24 mouse cellular contexts compared by ENCODE assay signal in the genomic region with DNA sequence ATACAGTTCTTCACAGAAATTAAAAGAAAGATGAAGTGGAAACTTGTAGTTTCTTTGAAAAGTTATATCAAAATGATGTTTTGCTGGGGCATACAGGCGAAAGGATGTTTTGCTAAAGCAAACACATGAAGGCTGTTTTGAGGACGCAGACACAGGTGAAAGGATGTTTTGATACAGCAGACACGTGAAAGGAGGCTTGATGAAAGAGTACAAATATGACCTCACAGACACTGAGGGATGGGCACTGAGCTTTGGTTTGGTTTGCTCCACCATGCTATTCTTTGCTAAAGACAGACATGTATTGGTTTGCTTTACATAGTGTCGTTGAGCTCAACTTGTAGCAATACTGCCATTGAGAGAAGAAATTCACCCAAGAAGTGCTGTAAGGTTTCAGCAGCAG. TPM values are rescaled to one million over a fixed set of nuclear protein-coding genes. Genes with fewer than 3 reads are reported as not detected.
DNase-seq lines count a peak whose midpoint lies in the region; ATAC-seq and TF ChIP-seq lines count a peak whose summit lies in the region.
"Had no signal": no experiment of that assay in that cellular context is flagged by ENCODE, and none has a peak within 500 bp of the region (broad histone marks: within the 10 kb centered on the region; RNA-seq: fewer than 3 reads in every experiment).

No protein-coding gene starts in this region.

- no peak for TF ChIP-seq EP300 in heart, adult 2 months (IDR thresholded peaks at IDR 0.05; ENCODE audit: insufficient read depth, low read depth, low read length)

- no peak overlapping the region for H3K4me3 ChIP-seq in heart, adult 2 months
- no peak overlapping the region for H3K4me3 ChIP-seq in intestine, embryonic 15.5 days (replicated peaks)
- H3K4me3 ChIP-seq: embryonic facial prominence, embryonic 10.5 days; embryonic facial prominence, embryonic 12.5 days; forebrain, embryonic 13.5 days; forebrain, embryonic 15.5 days had no signal

- TF ChIP-seq CTCF in heart, adult 2 months (IDR thresholded peaks at IDR 0.05) = no peak

- TF ChIP-seq POLR2A in heart, adult 2 months (IDR thresholded peaks at IDR 0.05; ENCODE audit: insufficient read depth, low read depth, low read length) = no peak

- no peak for ATAC-seq in intestine, embryonic 15.5 days
- ATAC-seq: forebrain, embryonic 13.5 days; forebrain, embryonic 15.5 days; forebrain, postnatal 0 days; Patski had no signal

- H3K36me3 ChIP-seq in heart, adult 2 months (ENCODE audit: control insufficient read depth, insufficient read depth, low read length) = no peaks in the 10 kb centered on the region
- no peaks in the 10 kb centered on the region for H3K36me3 ChIP-seq in intestine, embryonic 15.5 days
- H3K36me3 ChIP-seq: embryonic facial prominence, embryonic 10.5 days; embryonic facial prominence, embryonic 12.5 days; forebrain, embryonic 15.5 days; G1E had no signal

- no peak overlapping the region for H3K9ac ChIP-seq in heart, adult 2 months (ENCODE audit: low read depth, low read length)
- no peak overlapping the region for H3K9ac ChIP-seq in intestine, embryonic 15.5 days
- H3K9ac ChIP-seq: embryonic facial prominence, embryonic 12.5 days; forebrain, embryonic 13.5 days; forebrain, embryonic 15.5 days; forebrain, postnatal 0 days had no signal

- H3K27me3 ChIP-seq in heart, adult 2 months (ENCODE audit: control insufficient read depth, insufficient read depth, low read length) = no peaks in the 10 kb centered on the region
- H3K27me3 ChIP-seq in intestine, embryonic 15.5 days (replicated peaks) = no peaks in the 10 kb centered on the region
- H3K27me3 ChIP-seq: CH12.LX; embryonic facial prominence, embryonic 12.5 days; forebrain, embryonic 13.5 days; forebrain, embryonic 15.5 days had no signal

- H3K9me3 ChIP-seq in intestine, embryonic 15.5 days = no peaks in the 10 kb centered on the region
- H3K9me3 ChIP-seq: embryonic facial prominence, embryonic 12.5 days; forebrain, embryonic 13.5 days; forebrain, embryonic 15.5 days had no signal

- WGBS in heart, adult 2 months = 86% methylated on average over 4 of the region's 4 CpGs
- WGBS in intestine, embryonic 15.5 days = 77% methylated on average over 4 of the region's 4 CpGs

- H3K4me1 ChIP-seq in heart, adult 2 months (ENCODE audit: control insufficient read depth, insufficient read depth, low read length) = no peaks in the 10 kb centered on the region
- no peaks in the 10 kb centered on the region for H3K4me1 ChIP-seq in intestine, embryonic 15.5 days (replicated peaks)
- H3K4me1 ChIP-seq: embryonic facial prominence, embryonic 10.5 days; embryonic facial prominence, embryonic 12.5 days; forebrain, embryonic 13.5 days; forebrain, embryonic 15.5 days had no signal

- intact Hi-C loops in heart, adult 2 months (cut with DNase I) = no loop called here

- no peak overlapping the region for H3K27ac ChIP-seq in heart, adult 2 months
- no peak overlapping the region for H3K27ac ChIP-seq in intestine, embryonic 15.5 days
- H3K27ac ChIP-seq: embryonic facial prominence, embryonic 10.5 days; embryonic facial prominence, embryonic 12.5 days; forebrain, embryonic 13.5 days; forebrain, embryonic 15.5 days had no signal

- peak; percentile 30 for DNase-seq in heart, adult 11 months
- DNase-seq in heart, adult 2 months = no peak
- DNase-seq in T-cell, adult 2 months (ENCODE audit: low spot score) = peak; percentile 56
- no peak for DNase-seq in embryo, embryonic 9.5 days (ENCODE audit: extremely low spot score)
- DNase-seq: adrenal gland, adult 2 months; adrenal gland, postnatal 10 days; adrenal gland, postnatal 25 days; B cell, adult 2 months; cerebellum, adult 11 months; cerebellum, adult 18-20 months; cerebellum, adult 8-10 months; cerebellum, adult 9-11 months; cerebellum, postnatal 14 days; cerebellum, postnatal 36 days; embryo, embryonic 11 days; forebrain, postnatal 0 days had no signal

- no peaks in the 10 kb centered on the region for H3K79me2 ChIP-seq in heart, adult 2 months (replicated peaks; ENCODE audit: control insufficient read depth, insufficient read depth, low read length)

- H3K4me2 ChIP-seq in intestine, embryonic 15.5 days (replicated peaks) = no peak overlapping the region
- H3K4me2 ChIP-seq: embryonic facial prominence, embryonic 12.5 days; forebrain, embryonic 13.5 days; forebrain, embryonic 15.5 days had no signal

RNA-seq across cellular contexts. Expression of gene Actr10, which starts 7.9 kb away (rescaled TPM):
- total RNA-seq in heart, adult 2 months (2021) = 100 to 1,000 TPM; 111 to 134 TPM
- 30.0 and 66.9 TPM in 2 replicates for polyA plus RNA-seq in heart, adult 2 months (2012; rRNA removed)
- polyA plus RNA-seq in intestine, embryonic 15.5 days (2015; fragmentation: Nextera tagmentation; extraction: Ambion mirVana) = 192 and 223 TPM in 2 replicates

RNA-seq across cellular contexts. Expression of gene Psma3, which starts 44.6 kb away (rescaled TPM):
- total RNA-seq in heart, adult 2 months (2021) = 100 to 1,000 TPM; 174 to 186 TPM
- 27.6 and 54.1 TPM in 2 replicates for polyA plus RNA-seq in heart, adult 2 months (2012; rRNA removed)
- polyA plus RNA-seq in intestine, embryonic 15.5 days (2015; fragmentation: Nextera tagmentation; extraction: Ambion mirVana) = 593 and 607 TPM in 2 replicates

Comparison
In these comparisons a context has a peak if more than half of its experiments do, and no peak if none do; other contexts are left out.
1. DNase-seq: peak in heart, adult 11 months (single experiment) and T-cell, adult 2 months (single experiment); none in heart, adult 2 months (0 of 2) and embryo, embryonic 9.5 days (single experiment).
2. RNA of gene Psma3, which starts 44.6 kb away (polyA plus RNA-seq): 593 to 607 TPM in intestine, embryonic 15.5 days; 27.6 to 54.1 TPM in heart, adult 2 months; every median in the first group is over 10 times any median in the second.